Mouse (Mus musculus) liver, embryonic 12.5 days (tissue): ENCODE results near the gene Usp7. TPM values are rescaled to one million over a fixed set of nuclear protein-coding genes. Genes with fewer than 3 reads are reported as not detected.

Experiments
- ATAC-seq: fragments of 200-750 bp; cut with Nextera tagmentation; 2 replicates; pipeline ENCODE4 v1.8.0; 2017; ENCODE audit warnings: moderate number of reproducible peaks, mild to moderate bottlenecking, moderate library complexity
- H3K27ac ChIP-seq: fragments of 300-500 bp; sonication (generic); 2 replicates; pipeline ENCODE4 v1.5.1; 2016; ENCODE audit warnings: mild to moderate bottlenecking
- H3K27me3 ChIP-seq: fragments of 300-500 bp; sonication (generic); replicated peaks from 2 replicates; pipeline ENCODE4 v1.6.1; 2016; ENCODE audit warnings: mild to moderate bottlenecking, moderate library complexity
- H3K36me3 ChIP-seq: fragments of 300-500 bp; sonication (generic); 2 replicates; pipeline ENCODE4 v1.6.1; 2016; ENCODE audit warnings: mild to moderate bottlenecking, moderate library complexity
- H3K4me1 ChIP-seq: fragments of 300-500 bp; sonication (generic); 2 replicates; pipeline ENCODE4 v1.6.1; 2016
- H3K4me2 ChIP-seq: fragments of 300-500 bp; sonication (generic); 2 replicates; pipeline ENCODE4 v1.6.1; 2016; ENCODE audit warnings: mild to moderate bottlenecking, moderate library complexity
- H3K4me3 ChIP-seq: fragments of 300-500 bp; sonication (generic); 2 replicates; pipeline ENCODE4 v1.5.1; 2016; ENCODE audit warnings: mild to moderate bottlenecking, moderate library complexity
- H3K9ac ChIP-seq: fragments of 300-500 bp; sonication (generic); 2 replicates; pipeline ENCODE4 v1.6.1; 2016; ENCODE audit warnings: mild to moderate bottlenecking, moderate library complexity
- H3K9me3 ChIP-seq: fragments of 300-500 bp; sonication (generic); replicated peaks from 2 replicates; pipeline ENCODE4 v1.6.1; 2016; ENCODE audit warnings: mild to moderate bottlenecking, moderate library complexity
- WGBS: fragments of 180-500 bp; shearing (Covaris S2); methylation state at CpG from one replicate; pipeline ENCODE4 v1.1.7; 2016; ENCODE audit not compliant: insufficient replicate concordance; 5-methylcytosine and 5-hydroxymethylcytosine counted together
- polyA plus RNA-seq: library from polyadenylated mRNA; unstranded; fragments of >200 nt; fragmentation: Nextera tagmentation; extraction: Ambion mirVana; gene quantifications from 2 replicates; pipeline ENCODE4 v1.2.1, GENCODE M21; 2016

Gene Usp7
- polyA plus RNA-seq, 1 experiment from 2014 or later, result 32.9 TPM

GRCm38 (mm10) chr16:8700586-8700985 is 91.5 kb downstream of the Usp7 start:
- no peak overlapping the region for H3K27ac ChIP-seq
- ATAC-seq, result no peak

GRCm38 (mm10) chr16:8699556-8699955 is 92.6 kb downstream of the Usp7 start:
- H3K27ac ChIP-seq, result no peak overlapping the region
- H3K4me3 ChIP-seq, result no peak overlapping the region
- H3K36me3 ChIP-seq, result peaks cover 100% of the 10 kb centered on the region
- no peak for ATAC-seq
- no peaks in the 10 kb centered on the region for H3K9me3 ChIP-seq
- no peak overlapping the region for H3K9ac ChIP-seq
- no peaks in the 10 kb centered on the region for H3K4me1 ChIP-seq
- WGBS, result 90% methylated on average over 8 of the region's 8 CpGs
- no peak overlapping the region for H3K4me2 ChIP-seq
- no peaks in the 10 kb centered on the region for H3K27me3 ChIP-seq

More at GRCm38 (mm10) chr16:8700586-8700985, 91.5 kb downstream of the Usp7 start:
- peaks cover 100% of the 10 kb centered on the region for H3K36me3 ChIP-seq
- no peak overlapping the region for H3K4me3 ChIP-seq
- no peak overlapping the region for H3K4me2 ChIP-seq
- no peaks in the 10 kb centered on the region for H3K9me3 ChIP-seq
- no peaks in the 10 kb centered on the region for H3K4me1 ChIP-seq
- no peak overlapping the region for H3K9ac ChIP-seq
- no peaks in the 10 kb centered on the region for H3K27me3 ChIP-seq
- 93% methylated on average over 3 of the region's 3 CpGs for WGBS

- Histone ChIP-seq H3K4me3 (no peak overlapping the region), H3K4me1 (peaks cover 52% of the 10 kb centered on the region), H3K36me3 (peaks cover 96% of the 10 kb centered on the region), H3K4me2 (no peak overlapping the region), H3K27me3 (no peaks in the 10 kb centered on the region), H3K9ac (no peak overlapping the region), H3K27ac (peak overlapping the region; percentile 97), H3K9me3 (no peaks in the 10 kb centered on the region)
- no peak for ATAC-seq
- WGBS, result 88% methylated on average over 7 of the region's 7 CpGs
Observed at GRCm38 (mm10) chr16:8691206-8691605, 100.9 kb downstream of the Usp7 start.

- Histone ChIP-seq H3K27ac (peak overlapping the region; percentile 97), H3K9ac (no peak overlapping the region), H3K4me2 (no peak overlapping the region), H3K4me1 (peaks cover 63% of the 10 kb centered on the region), H3K9me3 (no peaks in the 10 kb centered on the region), H3K4me3 (no peak overlapping the region), H3K27me3 (no peaks in the 10 kb centered on the region), H3K36me3 (peaks cover 91% of the 10 kb centered on the region)
- 94% methylated on average over 11 of the region's 11 CpGs for WGBS
- ATAC-seq, result no peak
Observed at GRCm38 (mm10) chr16:8689979-8690656, 102.0 kb downstream of the Usp7 start.

DNA sequence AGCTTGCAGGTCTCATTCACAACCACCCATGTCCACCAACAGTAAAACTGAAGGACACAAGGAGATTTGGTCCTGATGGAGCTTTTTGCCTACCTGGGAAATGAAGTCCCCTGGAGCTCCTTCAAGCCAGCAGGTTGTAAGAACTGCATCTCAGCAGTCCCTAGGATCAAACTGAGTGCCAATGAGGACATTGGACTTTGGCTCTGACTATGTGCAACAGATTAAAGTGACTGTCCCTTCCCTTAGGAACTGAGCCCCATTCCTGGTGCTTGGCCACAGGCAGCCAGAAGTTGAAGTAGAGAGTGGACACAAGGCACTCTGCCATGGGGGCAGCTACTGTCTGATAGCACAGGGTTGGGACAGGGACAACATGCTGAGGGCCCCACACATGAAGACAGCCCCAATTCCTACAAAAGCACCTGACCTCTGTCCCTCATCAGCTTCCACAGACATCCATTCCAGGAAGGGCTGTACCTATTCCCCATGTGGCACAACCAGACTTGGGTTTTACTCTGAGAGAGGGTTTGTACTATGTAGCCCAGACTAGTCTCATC is 104.5 kb downstream of the Usp7 start:
- Histone ChIP-seq H3K9ac (peak overlapping the region; percentile 76), H3K36me3 (peaks cover 87% of the 10 kb centered on the region), H3K4me3 (peak overlapping the region; percentile 46; the same call in 1 of the 2 replicates), H3K27ac (peak overlapping the region; percentile 97), H3K4me2 (peak overlapping the region; percentile 81), H3K9me3 (no peaks in the 10 kb centered on the region), H3K27me3 (no peaks in the 10 kb centered on the region), H3K4me1 (peaks cover 74% of the 10 kb centered on the region)
- no peak for ATAC-seq

DNA sequence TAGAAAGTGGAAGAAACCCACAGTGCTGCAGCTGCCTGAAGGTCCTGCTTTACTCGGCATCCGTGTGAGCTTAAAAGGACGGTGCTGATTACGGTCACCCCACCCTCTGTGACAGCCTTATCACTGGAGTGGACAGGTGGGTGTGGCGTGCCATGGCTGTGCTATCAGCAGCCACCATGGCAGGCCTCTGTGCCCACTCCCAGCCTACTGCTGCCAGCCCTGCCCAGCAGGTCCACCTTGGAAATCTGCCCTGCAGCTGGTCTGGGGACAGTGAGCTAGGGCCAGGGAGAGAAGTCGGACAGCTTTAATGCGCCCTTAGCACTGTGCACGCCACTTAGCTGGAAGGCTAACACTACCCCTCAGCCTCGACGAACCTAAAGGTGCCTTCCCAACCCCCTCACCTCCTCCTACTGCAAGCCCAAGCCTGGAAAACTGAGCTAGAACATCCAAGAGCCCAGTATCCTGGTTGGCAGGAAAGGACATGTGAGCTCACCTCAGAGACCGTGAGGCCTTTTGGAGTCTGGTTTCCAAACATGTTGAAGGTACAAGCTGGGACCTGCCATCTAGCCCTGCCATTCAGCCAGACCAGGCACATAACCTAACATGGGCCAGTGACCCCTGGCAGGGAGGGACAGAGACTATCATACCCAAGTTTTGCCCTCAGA is 105.1 kb downstream of the Usp7 start:
- H3K4me3 ChIP-seq, result peak overlapping the region; percentile 46
- 27% methylated on average over 11 of the region's 11 CpGs for WGBS
- H3K4me2 ChIP-seq, result peak overlapping the region; percentile 81

DNA sequence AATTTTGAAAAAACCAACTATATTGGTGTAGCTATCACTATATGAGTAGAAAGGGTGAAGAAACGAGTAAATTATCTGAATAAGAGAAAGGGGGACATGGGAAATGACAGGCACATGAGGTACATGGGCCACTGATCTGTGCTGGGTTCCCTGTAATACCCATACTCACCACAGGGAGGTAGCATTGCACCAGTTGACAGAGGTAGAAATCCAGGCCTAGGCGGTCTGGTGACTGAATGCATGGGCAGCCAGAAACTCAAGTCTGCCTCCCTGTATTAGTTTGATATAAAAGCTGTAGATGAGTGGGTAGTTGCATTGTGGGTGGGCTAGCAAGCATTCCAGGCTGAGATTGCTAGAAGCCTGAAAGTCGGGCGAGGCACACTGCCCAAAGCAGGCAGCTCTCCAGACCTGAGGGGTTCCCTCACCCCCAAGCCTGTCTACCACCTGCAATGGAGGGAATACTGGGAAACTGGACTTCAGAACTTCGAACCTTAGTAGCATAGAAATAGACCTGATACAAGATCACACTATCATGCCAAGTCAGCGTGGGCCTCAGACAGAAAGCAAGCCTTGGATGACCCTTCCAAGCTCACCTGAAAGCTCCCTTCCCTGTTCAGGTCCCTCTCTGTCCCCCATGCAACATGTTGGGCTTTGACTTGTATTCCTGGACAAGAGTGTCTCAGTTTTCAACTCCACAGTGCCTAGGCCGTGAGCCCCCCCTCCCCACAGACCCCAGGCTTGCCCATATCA is 105.8 kb downstream of the Usp7 start:
- peak overlapping the region; percentile 97 for H3K27ac ChIP-seq

More for the DNA sequence above, 105.1 kb downstream of the Usp7 start:
- Histone ChIP-seq H3K9ac (peak overlapping the region; percentile 76), H3K4me1 (peaks cover 71% of the 10 kb centered on the region), H3K9me3 (no peaks in the 10 kb centered on the region), H3K27me3 (no peaks in the 10 kb centered on the region), H3K27ac (peak overlapping the region; percentile 97), H3K36me3 (peaks cover 81% of the 10 kb centered on the region)
- ATAC-seq, result peak; percentile 98

DNA sequence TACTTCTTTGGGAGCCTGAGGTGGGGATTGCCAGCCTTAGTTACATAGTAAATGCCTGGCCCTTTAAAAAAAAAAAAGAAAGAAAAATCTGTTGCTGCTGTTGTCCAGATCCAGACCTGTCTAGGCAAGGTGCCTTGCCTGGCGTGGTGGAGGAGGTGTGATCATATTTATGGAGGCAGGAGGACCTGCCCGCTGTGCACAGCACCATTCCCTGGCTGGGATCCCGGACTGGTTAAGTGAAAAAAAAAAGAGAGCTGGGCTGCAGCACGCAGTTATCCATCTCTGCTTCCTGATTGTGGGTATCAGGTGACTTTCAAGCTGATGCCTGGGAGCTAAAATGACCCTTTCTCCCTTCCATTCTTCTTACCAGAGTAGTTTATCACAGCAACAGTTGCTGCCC is 107.0 kb downstream of the Usp7 start:
- H3K36me3 ChIP-seq, result peaks cover 62% of the 10 kb centered on the region
- no peaks in the 10 kb centered on the region for H3K27me3 ChIP-seq
- WGBS, result 71% methylated on average over 4 of the region's 4 CpGs
- no peaks in the 10 kb centered on the region for H3K9me3 ChIP-seq
- H3K4me1 ChIP-seq, result peaks cover 71% of the 10 kb centered on the region
- H3K27ac ChIP-seq, result peak overlapping the region; percentile 97; the same call in 1 of the 2 replicates
- H3K4me3 ChIP-seq, result no peak overlapping the region
- no peak overlapping the region; the same call in 1 of the 2 replicates for H3K4me2 ChIP-seq
- H3K9ac ChIP-seq, result peak overlapping the region; percentile 76
- no peak for ATAC-seq

More for the DNA sequence above, 105.8 kb downstream of the Usp7 start:
- peak; percentile 43 for ATAC-seq
- peak overlapping the region; percentile 46 for H3K4me3 ChIP-seq
- peaks cover 65% of the 10 kb centered on the region for H3K4me1 ChIP-seq
- WGBS, result 29% methylated on average over 7 of the region's 7 CpGs
- peaks cover 74% of the 10 kb centered on the region for H3K36me3 ChIP-seq
- no peaks in the 10 kb centered on the region for H3K9me3 ChIP-seq
- H3K4me2 ChIP-seq, result peak overlapping the region; percentile 81
- H3K9ac ChIP-seq, result peak overlapping the region; percentile 76
- no peaks in the 10 kb centered on the region for H3K27me3 ChIP-seq

- Histone ChIP-seq H3K9me3 (no peaks in the 10 kb centered on the region), H3K36me3 (peaks cover 25% of the 10 kb centered on the region), H3K27ac (peak within 1 kb of the TSS; percentile 42), H3K4me2 (no peak within 1 kb of the TSS), H3K27me3 (no peaks in the 10 kb centered on the region), H3K9ac (peak within 1 kb of the TSS; percentile 12), H3K4me3 (no peak within 1 kb of the TSS), H3K4me1 (peaks cover 71% of the 10 kb centered on the region)
- no peak for ATAC-seq
- 68% methylated on average over 5 of the region's 5 CpGs for WGBS
Observed at GRCm38 (mm10) chr16:8680470-8680869, 111.6 kb downstream of the Usp7 start, which contains the start of gene Gm5767. Gene Gm5767 (plus strand): TSS chr16:8680770.

- no peak for ATAC-seq
- Histone ChIP-seq H3K9ac (no peak overlapping the region), H3K9me3 (no peaks in the 10 kb centered on the region), H3K27ac (0 out of 2 replicates have a peak overlapping the region, but pooled peaks have one; percentile 11), H3K4me2 (no peak overlapping the region), H3K36me3 (peaks cover 18% of the 10 kb centered on the region), H3K4me1 (peaks cover 71% of the 10 kb centered on the region), H3K27me3 (no peaks in the 10 kb centered on the region), H3K4me3 (no peak overlapping the region)
- 71% methylated on average over 3 of the region's 3 CpGs for WGBS
Observed at GRCm38 (mm10) chr16:8679780-8680179, 112.3 kb downstream of the Usp7 start.

DNA sequence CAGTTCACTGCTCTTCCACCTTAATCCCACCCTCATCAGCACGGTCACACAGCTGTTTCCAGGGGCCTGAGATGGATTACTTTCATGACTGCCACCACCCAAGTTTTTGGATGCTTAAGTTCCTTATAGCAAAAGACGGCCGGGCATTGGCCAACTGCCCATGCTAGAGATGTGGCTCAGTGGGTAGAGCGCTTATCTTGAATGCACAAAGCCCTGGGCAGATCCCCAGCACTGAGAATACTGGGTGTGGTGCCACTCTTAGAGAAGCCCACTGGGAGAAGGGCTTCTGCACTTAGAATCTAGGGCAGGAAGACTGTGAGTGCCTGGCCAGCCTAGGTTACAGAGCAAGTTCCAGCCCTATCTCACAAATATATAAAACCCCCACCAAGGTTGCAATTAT is 113.4 kb downstream of the Usp7 start:
- H3K4me2 ChIP-seq, result peak overlapping the region; percentile 18; the same call in 1 of the 2 replicates
- peaks cover 75% of the 10 kb centered on the region for H3K4me1 ChIP-seq
- ATAC-seq, result peak; percentile 38; the same call in 1 of the 2 replicates
- no peaks in the 10 kb centered on the region for H3K27me3 ChIP-seq
- WGBS, result 60% methylated on average over 4 of the region's 4 CpGs
- peak overlapping the region; percentile 50 for H3K9ac ChIP-seq
- H3K36me3 ChIP-seq, result peaks cover 7% of the 10 kb centered on the region
- no peaks in the 10 kb centered on the region for H3K9me3 ChIP-seq
- H3K27ac ChIP-seq, result peak overlapping the region; percentile 73
- H3K4me3 ChIP-seq, result no peak overlapping the region
